Mouse (Mus musculus) cerebellum, postnatal 36 days (tissue): ENCODE measurements around the gene Aste1.

ENCODE experiments used
- DNase-seq, 2 experiments: peaks; one replicate each; pipeline ENCODE4 v3.0.0; 2021 to 2022; ENCODE audit warnings: mixed read lengths in 2 of 2

Gene Aste1

GRCm38 (mm10) chr9:105395218-105395627 lies at the start of gene Aste1, which contains the start of gene Nek11:
TSS of gene Aste1 (plus strand) at chr9:105395392.
TSS of gene Nek11 (minus strand) at chr9:105395524.
- DNase-seq, result peak; percentile 90 to 92

- no peak for DNase-seq
Measured at GRCm38 (mm10) chr9:105348242-105349031, 46.8 kb upstream of the Aste1 start.

- no peak for DNase-seq
Measured at GRCm38 (mm10) chr9:105349034-105349433, 46.2 kb upstream of the Aste1 start.

GRCm38 (mm10) chr9:105362181-105362580 lies 33.0 kb upstream of the Aste1 start:
- DNase-seq, result no peak

- DNase-seq, result no peak
Measured at GRCm38 (mm10) chr9:105363520-105364231, 31.5 kb upstream of the Aste1 start.

- DNase-seq, result no peak
Measured at GRCm38 (mm10) chr9:105366199-105366598, 29.0 kb upstream of the Aste1 start.

GRCm38 (mm10) chr9:105368605-105369004 lies 26.6 kb upstream of the Aste1 start:
- no peak for DNase-seq

GRCm38 (mm10) chr9:105374361-105374760 lies 20.8 kb upstream of the Aste1 start:
- no peak for DNase-seq

- no peak for DNase-seq
Measured at GRCm38 (mm10) chr9:105376411-105376810, 18.8 kb upstream of the Aste1 start.

- no peak for DNase-seq
Measured at GRCm38 (mm10) chr9:105376954-105377530, 18.1 kb upstream of the Aste1 start.

GRCm38 (mm10) chr9:105377622-105378021 lies 17.6 kb upstream of the Aste1 start:
- no peak for DNase-seq

GRCm38 (mm10) chr9:105379533-105380145 lies 15.6 kb upstream of the Aste1 start:
- DNase-seq, result no peak

- DNase-seq, result no peak
Measured at GRCm38 (mm10) chr9:105387403-105387802, 7.8 kb upstream of the Aste1 start.

GRCm38 (mm10) chr9:105389289-105389688 lies 5.9 kb upstream of the Aste1 start:
- DNase-seq, result peak; percentile 70 to 75

- DNase-seq, result no peak
Measured at GRCm38 (mm10) chr9:105390616-105391015, 4.6 kb upstream of the Aste1 start.

- no peak for DNase-seq
Measured at GRCm38 (mm10) chr9:105394720-105395119, 472 bp upstream of the Aste1 start.

- no peak for DNase-seq
Measured at GRCm38 (mm10) chr9:105408549-105408948, 13.4 kb downstream of the Aste1 start.

GRCm38 (mm10) chr9:105459032-105459431 lies 63.8 kb downstream of the Aste1 start:
- no peak for DNase-seq

GRCm38 (mm10) chr9:105461496-105461895 lies 66.3 kb downstream of the Aste1 start:
- no peak for DNase-seq
